Mouse (Mus musculus): Measurements from ENCODE around the gene Gm14685. TPM values are rescaled to one million over a fixed set of nuclear protein-coding genes. Genes with fewer than 3 reads are reported as not detected.

Gene Gm14685
- not detected for polyA plus RNA-seq (2015; fragmentation: Illumina TruSeq; extraction: RNeasy Lipid Tissue Mini Kit (QIAGEN cat#74804); ENCODE audit: insufficient read depth, low read depth, low replicate concordance)

DNA sequence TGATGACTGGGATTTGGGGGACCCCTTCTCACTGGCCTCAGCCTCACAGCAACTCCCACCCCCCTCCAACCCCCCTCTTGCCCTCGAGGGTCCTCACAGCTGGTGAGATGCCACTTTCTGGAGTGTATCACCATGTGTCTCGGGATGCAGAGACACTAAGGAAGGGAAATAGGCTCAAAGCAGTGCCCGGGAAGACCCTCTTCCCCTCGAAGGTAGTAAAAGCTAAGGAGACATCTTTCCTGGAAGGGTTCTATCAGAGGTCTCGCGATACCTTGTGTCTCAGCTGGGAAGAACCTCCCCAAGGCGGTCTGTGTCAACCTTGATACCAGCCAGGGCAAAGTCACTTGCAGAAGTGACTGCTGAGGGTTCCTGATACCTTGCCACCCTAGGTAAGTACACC is at the start of gene Gm14685:
Gene Gm14685, plus strand, starts transcription at position 301 of the 400 bp plus-strand sequence.

GRCm38 (mm10) chrX:73082267-73083055 is 34.4 kb upstream of the Gm14685 start, which contains the start of gene Xlr4a:
Xlr4a (minus strand) TSS chrX:73082478.

GRCm38 (mm10) chrX:73096941-73097508 is 19.8 kb upstream of the Gm14685 start, which contains the start of gene Xlr3a:
Xlr3a (minus strand) TSS chrX:73097095.

GRCm38 (mm10) chrX:73148496-73148895 is 31.6 kb downstream of the Gm14685 start, which contains the start of gene Xlr5b:
Xlr5b (plus strand) TSS chrX:73148796.

DNA sequence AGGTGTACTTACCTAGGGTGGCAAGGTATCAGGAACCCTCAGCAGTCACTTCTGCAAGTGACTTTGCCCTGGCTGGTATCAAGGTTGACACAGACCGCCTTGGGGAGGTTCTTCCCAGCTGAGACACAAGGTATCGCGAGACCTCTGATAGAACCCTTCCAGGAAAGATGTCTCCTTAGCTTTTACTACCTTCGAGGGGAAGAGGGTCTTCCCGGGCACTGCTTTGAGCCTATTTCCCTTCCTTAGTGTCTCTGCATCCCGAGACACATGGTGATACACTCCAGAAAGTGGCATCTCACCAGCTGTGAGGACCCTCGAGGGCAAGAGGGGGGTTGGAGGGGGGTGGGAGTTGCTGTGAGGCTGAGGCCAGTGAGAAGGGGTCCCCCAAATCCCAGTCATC is 32.5 kb downstream of the Gm14685 start, which contains the start of gene DXBay18:
Gene DXBay18, minus strand, starts transcription at position 101 of the 400 bp plus-strand sequence.

DNA sequence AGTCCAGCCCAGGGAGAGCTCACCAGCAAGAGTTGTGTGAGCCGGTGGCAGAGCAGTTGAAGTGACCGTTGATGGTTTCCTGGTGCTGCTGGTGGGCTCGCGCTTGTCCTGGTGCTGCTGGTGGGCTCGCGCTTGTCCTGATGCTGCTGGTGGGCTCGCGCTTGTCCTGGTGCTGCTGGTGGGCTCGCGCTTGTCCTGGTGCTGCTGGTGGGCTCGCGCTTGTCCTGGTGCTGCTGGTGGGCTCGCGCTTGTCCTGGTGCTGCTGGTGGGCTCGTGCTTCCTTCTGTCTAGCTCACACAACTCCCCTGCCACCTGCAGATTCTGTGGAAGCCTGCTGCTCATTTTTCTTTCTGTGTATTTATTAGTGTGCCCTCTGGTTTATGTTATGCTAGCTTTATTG is 60.0 kb downstream of the Gm14685 start, which contains the start of gene Spin2d:
Gene Spin2d, minus strand, starts transcription at position 101 of the 400 bp plus-strand sequence.

Other genes starting within 250 kb of the Gm14685 start
- gene Cetn2, start 198.6 kb upstream of the Gm14685 start, polyA plus RNA-seq (2015; fragmentation: Illumina TruSeq; extraction: RNeasy Lipid Tissue Mini Kit (QIAGEN cat#74804); ENCODE audit: insufficient read depth, low read depth, low replicate concordance), result 8.8 TPM
- 3.2 TPM for gene Nsdhl, start 198.5 kb upstream of the Gm14685 start, polyA plus RNA-seq (2015; fragmentation: Illumina TruSeq; extraction: RNeasy Lipid Tissue Mini Kit (QIAGEN cat#74804); ENCODE audit: insufficient read depth, low read depth, low replicate concordance)
- 4.1 TPM for gene Zfp185, start 129.7 kb upstream of the Gm14685 start, polyA plus RNA-seq (2015; fragmentation: Illumina TruSeq; extraction: RNeasy Lipid Tissue Mini Kit (QIAGEN cat#74804); ENCODE audit: insufficient read depth, low read depth, low replicate concordance)
- gene Pnma5, start 79.9 kb upstream of the Gm14685 start, polyA plus RNA-seq (2015; fragmentation: Illumina TruSeq; extraction: RNeasy Lipid Tissue Mini Kit (QIAGEN cat#74804); ENCODE audit: insufficient read depth, low read depth, low replicate concordance), result not detected
- not detected for gene Pnma3, start 52.3 kb upstream of the Gm14685 start, polyA plus RNA-seq (2015; fragmentation: Illumina TruSeq; extraction: RNeasy Lipid Tissue Mini Kit (QIAGEN cat#74804); ENCODE audit: insufficient read depth, low read depth, low replicate concordance)
- 1.0 TPM for gene Xlr4a, start 34.6 kb upstream of the Gm14685 start, polyA plus RNA-seq (2015; fragmentation: Illumina TruSeq; extraction: RNeasy Lipid Tissue Mini Kit (QIAGEN cat#74804); ENCODE audit: insufficient read depth, low read depth, low replicate concordance)
- gene Xlr3a, start 20.0 kb upstream of the Gm14685 start, polyA plus RNA-seq (2015; fragmentation: Illumina TruSeq; extraction: RNeasy Lipid Tissue Mini Kit (QIAGEN cat#74804); ENCODE audit: insufficient read depth, low read depth, low replicate concordance), result 4.9 TPM
- not detected for gene Xlr5b, start 31.7 kb downstream of the Gm14685 start, polyA plus RNA-seq (2015; fragmentation: Illumina TruSeq; extraction: RNeasy Lipid Tissue Mini Kit (QIAGEN cat#74804); ENCODE audit: insufficient read depth, low read depth, low replicate concordance)
- not detected for gene DXBay18, start 32.4 kb downstream of the Gm14685 start, polyA plus RNA-seq (2015; fragmentation: Illumina TruSeq; extraction: RNeasy Lipid Tissue Mini Kit (QIAGEN cat#74804); ENCODE audit: insufficient read depth, low read depth, low replicate concordance)
- not detected for gene Spin2d, start 59.9 kb downstream of the Gm14685 start, polyA plus RNA-seq (2015; fragmentation: Illumina TruSeq; extraction: RNeasy Lipid Tissue Mini Kit (QIAGEN cat#74804); ENCODE audit: insufficient read depth, low read depth, low replicate concordance)
- gene Xlr3b, start 75.2 kb downstream of the Gm14685 start, polyA plus RNA-seq (2015; fragmentation: Illumina TruSeq; extraction: RNeasy Lipid Tissue Mini Kit (QIAGEN cat#74804); ENCODE audit: insufficient read depth, low read depth, low replicate concordance), result 1.0 TPM
- gene Xlr4b, start 97.3 kb downstream of the Gm14685 start, polyA plus RNA-seq (2015; fragmentation: Illumina TruSeq; extraction: RNeasy Lipid Tissue Mini Kit (QIAGEN cat#74804); ENCODE audit: insufficient read depth, low read depth, low replicate concordance), result not detected
- 3.2 TPM for gene F8a, start 111.2 kb downstream of the Gm14685 start, polyA plus RNA-seq (2015; fragmentation: Illumina TruSeq; extraction: RNeasy Lipid Tissue Mini Kit (QIAGEN cat#74804); ENCODE audit: insufficient read depth, low read depth, low replicate concordance)
- gene Xlr4c, start 126.1 kb downstream of the Gm14685 start, polyA plus RNA-seq (2015; fragmentation: Illumina TruSeq; extraction: RNeasy Lipid Tissue Mini Kit (QIAGEN cat#74804); ENCODE audit: insufficient read depth, low read depth, low replicate concordance), result not detected
- gene Xlr3c, start 148.3 kb downstream of the Gm14685 start, polyA plus RNA-seq (2015; fragmentation: Illumina TruSeq; extraction: RNeasy Lipid Tissue Mini Kit (QIAGEN cat#74804); ENCODE audit: insufficient read depth, low read depth, low replicate concordance), result not detected
- gene Xlr5a, start 175.9 kb downstream of the Gm14685 start, polyA plus RNA-seq (2015; fragmentation: Illumina TruSeq; extraction: RNeasy Lipid Tissue Mini Kit (QIAGEN cat#74804); ENCODE audit: insufficient read depth, low read depth, low replicate concordance), result not detected
- gene Xlr5c, start 175.9 kb downstream of the Gm14685 start, polyA plus RNA-seq (2015; fragmentation: Illumina TruSeq; extraction: RNeasy Lipid Tissue Mini Kit (QIAGEN cat#74804); ENCODE audit: insufficient read depth, low read depth, low replicate concordance), result not detected
- not detected for gene Gm45015, start 219.8 kb downstream of the Gm14685 start, polyA plus RNA-seq (2015; fragmentation: Illumina TruSeq; extraction: RNeasy Lipid Tissue Mini Kit (QIAGEN cat#74804); ENCODE audit: insufficient read depth, low read depth, low replicate concordance)
- 3.6 TPM for gene Zfp275, start 225.6 kb downstream of the Gm14685 start, polyA plus RNA-seq (2015; fragmentation: Illumina TruSeq; extraction: RNeasy Lipid Tissue Mini Kit (QIAGEN cat#74804); ENCODE audit: insufficient read depth, low read depth, low replicate concordance)